Mouse (Mus musculus): ENCODE data around the gene Lin7a. TPM values are rescaled to one million over a fixed set of nuclear protein-coding genes. Genes with fewer than 3 reads are reported as not detected.

Gene Lin7a
- polyA plus RNA-seq, 1 experiment: not detected

- 40% methylated on average over 3 of the region's 3 CpGs for WGBS
- no peak overlapping the region for H3K4me3 ChIP-seq (replicated peaks; ENCODE audit: extremely low read depth, low read depth, low read length)
- H3K4me1 ChIP-seq (ENCODE audit: control insufficient read depth, insufficient read depth, low read length): no peaks in the 10 kb centered on the region
- no peak for DNase-seq
- TF ChIP-seq POLR2A (IDR thresholded peaks at IDR 0.05; ENCODE audit: borderline replicate concordance, extremely low read depth, low read depth, low read length) (no peak), CTCF (IDR thresholded peaks at IDR 0.05; ENCODE audit: insufficient read depth, low read length) (no peak)
Measured at GRCm38 (mm10) chr10:107313395-107313794, 41.9 kb downstream of the Lin7a start.

- TF ChIP-seq POLR2A (IDR thresholded peaks at IDR 0.05; ENCODE audit: borderline replicate concordance, extremely low read depth, low read depth, low read length) (no peak), CTCF (IDR thresholded peaks at IDR 0.05; ENCODE audit: insufficient read depth, low read length) (no peak)
- Histone ChIP-seq H3K4me3 (replicated peaks; ENCODE audit: extremely low read depth, low read depth, low read length) (no peak overlapping the region), H3K4me1 (ENCODE audit: control insufficient read depth, insufficient read depth, low read length) (no peaks in the 10 kb centered on the region)
- no peak for DNase-seq
Measured at GRCm38 (mm10) chr10:107315251-107315650, 43.8 kb downstream of the Lin7a start.

- no peak for DNase-seq
- Histone ChIP-seq H3K4me1 (ENCODE audit: control insufficient read depth, insufficient read depth, low read length) (no peaks in the 10 kb centered on the region), H3K4me3 (replicated peaks; ENCODE audit: extremely low read depth, low read depth, low read length) (no peak overlapping the region)
- no peak for TF ChIP-seq POLR2A (IDR thresholded peaks at IDR 0.05; ENCODE audit: borderline replicate concordance, extremely low read depth, low read depth, low read length)
- TF ChIP-seq CTCF (IDR thresholded peaks at IDR 0.05; ENCODE audit: insufficient read depth, low read length): no peak
- WGBS: 85% methylated on average over 5 of the region's 5 CpGs
Measured at GRCm38 (mm10) chr10:107315681-107316080, 44.2 kb downstream of the Lin7a start.

- TF ChIP-seq POLR2A (IDR thresholded peaks at IDR 0.05; ENCODE audit: borderline replicate concordance, extremely low read depth, low read depth, low read length): no peak
- no peak for TF ChIP-seq CTCF (IDR thresholded peaks at IDR 0.05; ENCODE audit: insufficient read depth, low read length)
Measured at GRCm38 (mm10) chr10:107316100-107316499, 44.6 kb downstream of the Lin7a start.

GRCm38 (mm10) chr10:107319648-107320047 lies 48.2 kb downstream of the Lin7a start:
- Histone ChIP-seq H3K4me3 (replicated peaks; ENCODE audit: extremely low read depth, low read depth, low read length) (no peak overlapping the region), H3K4me1 (ENCODE audit: control insufficient read depth, insufficient read depth, low read length) (no peaks in the 10 kb centered on the region)
- TF ChIP-seq POLR2A (IDR thresholded peaks at IDR 0.05; ENCODE audit: borderline replicate concordance, extremely low read depth, low read depth, low read length) (no peak), CTCF (IDR thresholded peaks at IDR 0.05; ENCODE audit: insufficient read depth, low read length) (no peak)
- 65% methylated on average over 2 of the region's 2 CpGs for WGBS
- DNase-seq: no peak

More at GRCm38 (mm10) chr10:107316100-107316499, 44.6 kb downstream of the Lin7a start:
- Histone ChIP-seq H3K4me1 (ENCODE audit: control insufficient read depth, insufficient read depth, low read length) (no peaks in the 10 kb centered on the region), H3K4me3 (replicated peaks; ENCODE audit: extremely low read depth, low read depth, low read length) (no peak overlapping the region)
- 67% methylated on average over 2 of the region's 2 CpGs for WGBS
- DNase-seq: no peak

- TF ChIP-seq POLR2A (IDR thresholded peaks at IDR 0.05; ENCODE audit: borderline replicate concordance, extremely low read depth, low read depth, low read length) (no peak), CTCF (IDR thresholded peaks at IDR 0.05; ENCODE audit: insufficient read depth, low read length) (no peak)
- no peak overlapping the region for H3K4me3 ChIP-seq (replicated peaks; ENCODE audit: extremely low read depth, low read depth, low read length)
- 83% methylated on average over 7 of the region's 7 CpGs for WGBS
- H3K4me1 ChIP-seq (ENCODE audit: control insufficient read depth, insufficient read depth, low read length): no peaks in the 10 kb centered on the region
- DNase-seq: no peak
Measured at GRCm38 (mm10) chr10:107323865-107324264, 52.4 kb downstream of the Lin7a start.

- WGBS: 85% methylated on average over 5 of the region's 5 CpGs
- TF ChIP-seq POLR2A (IDR thresholded peaks at IDR 0.05; ENCODE audit: borderline replicate concordance, extremely low read depth, low read depth, low read length): no peak
- TF ChIP-seq CTCF (IDR thresholded peaks at IDR 0.05; ENCODE audit: insufficient read depth, low read length): no peak
- H3K4me3 ChIP-seq (replicated peaks; ENCODE audit: extremely low read depth, low read depth, low read length): no peak overlapping the region
- DNase-seq: no peak
- no peaks in the 10 kb centered on the region for H3K4me1 ChIP-seq (ENCODE audit: control insufficient read depth, insufficient read depth, low read length)
Measured at GRCm38 (mm10) chr10:107325558-107325957, 54.1 kb downstream of the Lin7a start.

- no peak overlapping the region for H3K4me3 ChIP-seq (replicated peaks; ENCODE audit: extremely low read depth, low read depth, low read length)
- 83% methylated on average over 3 of the region's 3 CpGs for WGBS
- no peak for DNase-seq
- no peaks in the 10 kb centered on the region for H3K4me1 ChIP-seq (ENCODE audit: control insufficient read depth, insufficient read depth, low read length)
- TF ChIP-seq POLR2A (IDR thresholded peaks at IDR 0.05; ENCODE audit: borderline replicate concordance, extremely low read depth, low read depth, low read length): no peak
- no peak for TF ChIP-seq CTCF (IDR thresholded peaks at IDR 0.05; ENCODE audit: insufficient read depth, low read length)
Measured at GRCm38 (mm10) chr10:107339524-107339923, 68.0 kb downstream of the Lin7a start.

- 83% methylated on average over 4 of the region's 4 CpGs for WGBS
- no peak overlapping the region for H3K4me3 ChIP-seq (replicated peaks; ENCODE audit: extremely low read depth, low read depth, low read length)
- TF ChIP-seq POLR2A (IDR thresholded peaks at IDR 0.05; ENCODE audit: borderline replicate concordance, extremely low read depth, low read depth, low read length): no peak
- TF ChIP-seq CTCF (IDR thresholded peaks at IDR 0.05; ENCODE audit: insufficient read depth, low read length): no peak
- no peak for DNase-seq
- no peaks in the 10 kb centered on the region for H3K4me1 ChIP-seq (ENCODE audit: control insufficient read depth, insufficient read depth, low read length)
Measured at GRCm38 (mm10) chr10:107341151-107341550, 69.7 kb downstream of the Lin7a start.

GRCm38 (mm10) chr10:107344200-107344599 lies 72.7 kb downstream of the Lin7a start:
- 15% methylated on average over 3 of the region's 3 CpGs for WGBS
- DNase-seq: no peak
- no peak overlapping the region for H3K4me3 ChIP-seq (replicated peaks; ENCODE audit: extremely low read depth, low read depth, low read length)
- H3K4me1 ChIP-seq (ENCODE audit: control insufficient read depth, insufficient read depth, low read length): no peaks in the 10 kb centered on the region
- TF ChIP-seq CTCF (IDR thresholded peaks at IDR 0.05; ENCODE audit: insufficient read depth, low read length) (no peak), POLR2A (IDR thresholded peaks at IDR 0.05; ENCODE audit: borderline replicate concordance, extremely low read depth, low read depth, low read length) (no peak)

All from lung, adult 2 months (tissue).